Mouse (Mus musculus) CH12.LX (cell line): ENCODE data around the gene Tunar.

Experiments
- CHD1 ChIP-seq: IDR thresholded peaks from 2 replicates; pipeline ENCODE4 v1.6.1; 2012; ENCODE audit warnings: low read depth, low read length, improper control_type of control experiment, inconsistent platforms
- CTCF ChIP-seq, 2 experiments: IDR thresholded peaks in 1 of 2; conservative IDR thresholded peaks in 1 of 2; 2 replicates each; pipeline ENCODE4 v1.5.1; 2011 to 2012; ENCODE audit warnings: low read depth in 2 of 2, low read length in 2 of 2, improper control_type of control experiment in 1 of 2, inconsistent platforms in 1 of 2, mild to moderate bottlenecking in 1 of 2, moderate library complexity in 1 of 2
- E2F4 ChIP-seq: IDR thresholded peaks from 2 replicates; pipeline ENCODE4 v1.6.1; 2011; ENCODE audit warnings: low read depth, low read length, improper control_type of control experiment; ENCODE audit not compliant: insufficient replicate concordance
- HCFC1 ChIP-seq: IDR thresholded peaks from 2 replicates; pipeline ENCODE4 v1.6.1; 2012; ENCODE audit warnings: low read depth, mild to moderate bottlenecking, inconsistent platforms, low read length, improper control_type of control experiment
- MAX ChIP-seq: IDR thresholded peaks from 2 replicates; pipeline ENCODE4 v1.6.1; 2011; ENCODE audit warnings: low read length, improper control_type of control experiment
- MEF2A ChIP-seq: IDR thresholded peaks from 2 replicates; pipeline ENCODE4 v1.6.1; 2014; ENCODE audit warnings: low read depth, mild to moderate bottlenecking, inconsistent platforms, low read length, improper control_type of control experiment, borderline replicate concordance
- POLR2A ChIP-seq: IDR thresholded peaks from 2 replicates; pipeline ENCODE4 v1.6.1; 2011; ENCODE audit warnings: low read depth, mild to moderate bottlenecking, improper control_type of control experiment, low read length
- POLR2AphosphoS2 ChIP-seq: IDR thresholded peaks from 2 replicates; pipeline ENCODE4 v1.6.1; 2011; ENCODE audit warnings: low read depth, low read length, improper control_type of control experiment
- ZC3H11A ChIP-seq: IDR thresholded peaks from 2 replicates; pipeline ENCODE4 v1.6.1; 2012; ENCODE audit warnings: low read depth, mild to moderate bottlenecking, inconsistent platforms, low read length, improper control_type of control experiment

- TF ChIP-seq E2F4 (no peak), POLR2A (no peak), MAX (no peak), ZC3H11A (no peak), CHD1 (no peak), HCFC1 (no peak), CTCF (conservative IDR thresholded peaks at IDR 0.05 in 1 of 2, IDR thresholded peaks at IDR 0.05 in 1 of 2; ENCODE audit: low read depth in 2 of 2, low read length in 2 of 2) (no peak), POLR2AphosphoS2 (no peak), MEF2A (no peak)
Measured at GRCm38 (mm10) chr12:105432807-105433206, 99.1 kb downstream of the Tunar start.
